Mouse (Mus musculus) macrophage (primary cell): ENCODE results near the gene Cuedc1. TPM values are rescaled to one million over a fixed set of nuclear protein-coding genes. Genes with fewer than 3 reads are reported as not detected.

Experiments
- H3K27ac ChIP-seq: fragments of 350-480 bp; formaldehyde crosslinking; 2 replicates; pipeline ENCODE4 v1.9.0; 2021
- H3K36me3 ChIP-seq: fragments of 350-480 bp; formaldehyde crosslinking; 2 replicates; pipeline ENCODE4 v1.9.0; 2021; ENCODE audit errors: inconsistent target
- H3K4me3 ChIP-seq: fragments of 350-480 bp; formaldehyde crosslinking; 2 replicates; pipeline ENCODE4 v1.9.0; 2021; ENCODE audit errors: inconsistent target
- H3K79me2 ChIP-seq: fragments of 350-480 bp; formaldehyde crosslinking; 2 replicates; pipeline ENCODE4 v1.9.0; 2021; ENCODE audit errors: inconsistent target
- WGBS: methylation state at CpG from one replicate; pipeline ENCODE4 v1.1.7; 2026; ENCODE audit warnings: inconsistent platforms; ENCODE audit not compliant: missing documents; 5-methylcytosine and 5-hydroxymethylcytosine counted together
- polyA plus RNA-seq: library from polyadenylated mRNA; stranded (reverse); fragments of 250-400 nt; gene quantifications from 3 replicates; pipeline ENCODE4 v1.2.4, GENCODE M21; 2018; ENCODE audit warnings: inconsistent platforms

Gene Cuedc1
- polyA plus RNA-seq, 1 experiment from 2014 or later, result 0.95 TPM

DNA sequence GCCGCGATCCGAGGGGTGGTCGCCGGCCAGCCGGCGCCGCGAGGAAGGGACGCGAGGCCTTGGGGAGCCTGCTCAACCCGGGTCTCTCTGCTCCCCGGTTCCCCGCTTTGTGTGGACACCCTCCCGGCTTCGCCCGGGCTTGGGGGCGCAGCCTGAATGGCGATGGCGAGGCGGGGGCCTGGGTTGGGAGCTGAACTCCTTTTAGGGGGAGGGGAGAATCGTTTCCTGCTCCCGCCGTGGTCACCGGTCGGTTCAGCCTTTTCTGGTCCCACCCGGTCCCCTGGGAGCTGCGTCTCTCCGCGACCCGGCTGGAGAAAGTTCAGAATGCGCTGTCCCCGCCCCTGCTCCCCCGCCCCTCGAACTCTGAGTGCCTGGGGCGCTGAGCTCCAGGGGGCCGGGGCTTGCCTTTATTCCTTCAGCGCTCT lies 1.8 kb downstream of the Cuedc1 start:
- no peak overlapping the region for H3K27ac ChIP-seq
- WGBS, result 8% methylated on average over 29 of the region's 38 CpGs

GRCm38 (mm10) chr11:88100170-88100569 lies 2.3 kb downstream of the Cuedc1 start:
- Histone ChIP-seq H3K4me3 (peak overlapping the region; percentile 15; the same call in 1 of the 2 replicates), H3K27ac (no peak overlapping the region), H3K79me2 (no peaks in the 10 kb centered on the region), H3K36me3 (no peaks in the 10 kb centered on the region)
- WGBS, result 75% methylated on average over 4 of the region's 4 CpGs

More for the DNA sequence above, 1.8 kb downstream of the Cuedc1 start:
- H3K36me3 ChIP-seq, result no peaks in the 10 kb centered on the region
- H3K4me3 ChIP-seq, result peak overlapping the region; percentile 15; the same call in 1 of the 2 replicates
- no peaks in the 10 kb centered on the region for H3K79me2 ChIP-seq

- 94% methylated on average over 19 of the region's 19 CpGs for WGBS
- H3K4me3 ChIP-seq, result no peak overlapping the region
- no peaks in the 10 kb centered on the region for H3K36me3 ChIP-seq
- no peaks in the 10 kb centered on the region for H3K79me2 ChIP-seq
- no peak overlapping the region for H3K27ac ChIP-seq
Observed at GRCm38 (mm10) chr11:88103214-88103941, 5.5 kb downstream of the Cuedc1 start.

DNA sequence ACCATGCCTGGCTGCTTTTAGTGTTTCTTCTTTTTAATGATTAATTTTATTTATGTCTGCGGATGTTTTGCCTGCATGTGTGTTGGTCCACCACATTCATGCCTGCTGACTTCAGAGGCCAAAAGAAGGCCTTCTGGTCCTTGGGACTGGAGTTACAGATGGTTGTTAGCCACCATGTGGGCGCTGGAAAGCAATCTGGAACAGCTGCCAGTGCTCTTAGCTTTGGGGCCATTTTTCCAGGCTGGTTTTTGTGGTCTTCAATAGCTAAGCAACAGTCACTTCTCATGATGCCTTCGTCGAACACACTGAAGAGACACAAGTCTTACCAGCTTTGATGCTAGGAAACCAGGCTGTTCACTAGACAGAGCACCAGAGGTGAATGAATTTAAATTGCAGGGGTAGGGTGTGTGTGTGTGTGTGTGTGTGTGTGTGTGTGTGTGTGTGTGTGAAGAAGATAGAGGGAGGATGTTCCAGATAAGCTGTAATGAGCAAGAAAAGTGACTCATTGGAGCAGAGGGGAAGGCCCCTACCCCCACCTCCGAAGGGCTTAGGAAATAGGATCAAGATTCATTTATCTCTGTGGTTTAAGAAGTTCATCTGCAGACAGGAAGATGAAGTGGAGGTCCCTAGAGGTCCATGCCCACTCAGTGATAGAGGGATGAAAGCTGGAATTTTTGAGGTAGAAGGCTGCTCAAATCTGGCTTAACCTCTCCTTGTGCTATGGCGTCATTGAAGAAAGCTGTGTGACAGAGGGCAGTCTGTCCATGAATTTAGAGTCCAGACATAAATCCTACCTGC lies 7.8 kb downstream of the Cuedc1 start:
- WGBS, result 78% methylated on average over 6 of the region's 6 CpGs
- no peaks in the 10 kb centered on the region for H3K79me2 ChIP-seq
- H3K36me3 ChIP-seq, result no peaks in the 10 kb centered on the region
- H3K27ac ChIP-seq, result no peak overlapping the region
- H3K4me3 ChIP-seq, result no peak overlapping the region

DNA sequence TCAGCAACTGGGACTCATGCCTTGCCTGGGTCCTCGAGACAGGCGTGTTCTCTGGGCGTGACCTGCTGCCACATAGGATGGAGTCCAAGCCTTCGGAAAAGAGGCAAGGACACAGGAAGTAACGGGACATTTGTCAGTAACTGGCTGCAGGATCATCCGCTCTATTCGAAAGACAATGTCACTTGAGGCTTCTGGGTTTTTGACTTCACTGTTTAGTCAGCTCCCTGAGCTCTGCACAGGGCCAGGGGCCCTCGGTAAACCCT lies 8.4 kb downstream of the Cuedc1 start:
- WGBS, result 92% methylated on average over 8 of the region's 8 CpGs
- Histone ChIP-seq H3K27ac (peak overlapping the region; percentile 62; the same call in 1 of the 2 replicates), H3K4me3 (no peak overlapping the region), H3K79me2 (no peaks in the 10 kb centered on the region), H3K36me3 (no peaks in the 10 kb centered on the region)

DNA sequence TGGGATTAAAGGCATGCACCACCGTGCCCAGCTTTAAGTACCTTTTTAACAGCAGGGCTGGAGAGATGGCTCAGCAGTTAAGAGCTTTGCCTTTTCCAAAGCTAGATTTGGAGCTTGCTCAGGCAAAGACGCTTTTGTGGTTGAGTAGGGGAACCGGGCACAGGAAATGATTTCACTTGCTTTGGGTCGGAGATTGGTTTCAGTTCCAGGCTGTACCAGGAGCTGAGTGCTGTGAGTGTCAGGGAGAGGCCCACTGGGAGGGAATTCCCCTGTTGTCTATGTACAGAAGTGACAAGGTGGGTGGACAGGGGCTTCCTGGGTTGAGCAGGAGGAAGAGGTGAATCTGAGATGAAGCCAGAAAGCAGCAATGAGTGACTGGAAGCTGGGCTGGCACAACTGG lies 9.5 kb downstream of the Cuedc1 start:
- Histone ChIP-seq H3K36me3 (no peaks in the 10 kb centered on the region), H3K27ac (peak overlapping the region; percentile 62), H3K79me2 (no peaks in the 10 kb centered on the region), H3K4me3 (no peak overlapping the region)
- 0% methylated on average over 4 of the region's 4 CpGs for WGBS

- 92% methylated on average over 6 of the region's 9 CpGs for WGBS
- Histone ChIP-seq H3K27ac (no peak overlapping the region), H3K79me2 (no peaks in the 10 kb centered on the region), H3K36me3 (no peaks in the 10 kb centered on the region), H3K4me3 (no peak overlapping the region)
Observed at GRCm38 (mm10) chr11:88110031-88110594, 12.3 kb downstream of the Cuedc1 start.

DNA sequence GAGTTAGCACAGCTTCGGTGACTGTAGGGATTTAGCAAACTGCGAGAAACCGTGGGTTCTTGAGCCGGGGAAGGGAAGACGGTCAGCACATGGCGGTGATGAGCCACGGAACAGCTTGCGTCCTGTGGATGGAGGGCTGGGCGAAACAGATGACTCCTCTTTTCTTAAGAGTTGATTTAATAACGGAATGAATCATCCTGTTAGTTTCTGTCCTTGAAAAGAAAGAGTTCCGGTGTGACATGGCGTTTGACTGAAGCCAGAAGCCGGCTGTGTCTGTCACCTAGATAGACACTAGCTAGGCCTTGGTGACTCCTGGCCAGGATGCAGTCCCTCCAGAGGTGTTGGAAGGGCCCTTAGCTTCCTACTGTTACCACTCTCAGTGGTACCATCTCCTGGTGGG lies 14.2 kb downstream of the Cuedc1 start:
- whole genome bisulfite sequencing, result 91% methylated on average over 13 of the region's 13 CpGs
- H3K4me3 ChIP-seq, result no peak overlapping the region
- no peaks in the 10 kb centered on the region for H3K36me3 ChIP-seq
- no peaks in the 10 kb centered on the region for H3K79me2 ChIP-seq
- no peak overlapping the region for H3K27ac ChIP-seq

GRCm38 (mm10) chr11:88112677-88113333 lies 14.9 kb downstream of the Cuedc1 start:
- Histone ChIP-seq H3K4me3 (no peak overlapping the region), H3K79me2 (no peaks in the 10 kb centered on the region), H3K27ac (no peak overlapping the region), H3K36me3 (no peaks in the 10 kb centered on the region)
- WGBS, result 99% methylated on average over 7 of the region's 7 CpGs

DNA sequence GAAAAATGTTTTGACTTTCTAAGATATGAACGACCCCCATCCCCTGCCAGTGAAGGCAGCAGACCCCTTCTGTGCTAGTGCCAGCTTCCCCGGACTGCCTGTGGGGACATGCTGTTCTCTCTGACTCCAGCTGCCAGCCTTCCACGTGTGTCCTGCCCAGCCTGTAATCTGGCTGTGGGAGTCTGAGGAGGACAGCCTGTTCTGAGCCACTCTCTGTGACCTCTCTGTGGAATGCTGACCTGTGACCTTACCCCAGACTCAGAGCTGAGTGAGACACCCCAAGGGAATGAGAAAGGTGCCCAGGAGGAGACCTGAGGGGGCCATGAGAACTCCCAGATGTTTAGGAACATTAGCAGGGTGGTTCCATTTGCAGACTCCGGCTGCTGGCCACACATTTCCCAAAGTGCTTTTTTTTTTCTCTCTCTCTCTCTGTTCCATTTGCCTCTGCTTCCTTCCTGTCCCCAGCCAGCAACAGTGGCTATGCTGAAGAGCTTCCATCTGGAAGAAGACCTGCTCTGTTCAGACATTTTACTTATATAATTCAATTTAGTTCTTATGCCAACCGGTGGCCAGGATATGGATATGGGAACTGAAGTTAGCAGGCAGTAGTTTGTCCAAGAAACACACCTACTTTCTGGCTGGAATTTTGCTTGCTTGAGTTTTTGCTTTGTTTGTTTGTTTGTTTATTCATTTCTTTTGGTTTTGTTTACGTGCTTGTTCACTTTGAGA lies 15.8 kb downstream of the Cuedc1 start:
- Histone ChIP-seq H3K27ac (no peak overlapping the region), H3K79me2 (no peaks in the 10 kb centered on the region), H3K36me3 (no peaks in the 10 kb centered on the region), H3K4me3 (no peak overlapping the region)
- WGBS, result 80% methylated on average over 6 of the region's 6 CpGs

DNA sequence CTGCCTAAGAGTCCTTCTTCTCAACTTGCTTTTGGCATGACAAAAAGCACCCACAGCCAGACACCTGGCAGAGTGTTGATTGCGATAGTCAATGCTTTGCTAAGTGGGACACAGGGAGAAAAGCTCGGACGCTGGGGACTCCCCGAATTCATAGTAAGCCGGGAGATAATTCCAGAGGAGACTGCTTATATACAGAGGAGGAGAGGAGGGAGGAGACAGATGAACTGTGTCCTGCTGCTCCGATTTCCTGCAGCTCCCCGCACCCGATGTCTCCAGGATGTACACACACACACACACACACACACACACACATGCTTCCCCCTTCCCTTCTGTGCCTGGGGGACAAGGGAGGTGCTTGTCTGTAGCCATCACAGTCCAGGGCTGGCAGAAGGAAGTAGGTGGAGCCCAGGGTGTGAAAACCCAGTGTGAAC lies 17.0 kb downstream of the Cuedc1 start:
- Histone ChIP-seq H3K79me2 (no peaks in the 10 kb centered on the region), H3K36me3 (no peaks in the 10 kb centered on the region), H3K4me3 (no peak overlapping the region), H3K27ac (peak overlapping the region; percentile 0; the same call in 1 of the 2 replicates)
- 22% methylated on average over 6 of the region's 8 CpGs for WGBS

DNA sequence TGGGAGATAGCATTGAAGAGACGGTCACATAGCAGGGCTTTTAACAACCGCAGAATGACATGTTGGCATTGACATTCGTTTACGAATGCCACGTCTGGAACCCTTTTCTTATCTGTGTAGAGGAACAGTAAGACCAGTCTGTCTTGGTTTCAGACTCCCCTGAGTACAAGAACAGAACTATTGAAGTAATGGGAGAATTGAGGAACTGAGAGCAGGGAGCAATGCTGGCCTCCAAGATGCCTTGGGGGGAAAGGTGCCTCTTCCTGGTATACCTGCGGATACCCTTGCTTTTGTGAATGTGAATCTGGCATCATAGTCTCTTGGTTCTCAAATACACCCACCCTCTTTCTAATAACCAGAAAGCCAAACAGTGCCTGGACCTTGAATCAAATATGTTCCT lies 18.7 kb downstream of the Cuedc1 start:
- Histone ChIP-seq H3K4me3 (no peak overlapping the region), H3K27ac (peak overlapping the region; percentile 77), H3K79me2 (no peaks in the 10 kb centered on the region), H3K36me3 (no peaks in the 10 kb centered on the region)
- WGBS, result 35% methylated on average over 6 of the region's 6 CpGs

- Histone ChIP-seq H3K79me2 (no peaks in the 10 kb centered on the region), H3K27ac (peak overlapping the region; percentile 77), H3K36me3 (no peaks in the 10 kb centered on the region), H3K4me3 (no peak overlapping the region)
- 8% methylated on average over 10 of the region's 10 CpGs for WGBS
Observed at GRCm38 (mm10) chr11:88117356-88118090, 19.7 kb downstream of the Cuedc1 start.

DNA sequence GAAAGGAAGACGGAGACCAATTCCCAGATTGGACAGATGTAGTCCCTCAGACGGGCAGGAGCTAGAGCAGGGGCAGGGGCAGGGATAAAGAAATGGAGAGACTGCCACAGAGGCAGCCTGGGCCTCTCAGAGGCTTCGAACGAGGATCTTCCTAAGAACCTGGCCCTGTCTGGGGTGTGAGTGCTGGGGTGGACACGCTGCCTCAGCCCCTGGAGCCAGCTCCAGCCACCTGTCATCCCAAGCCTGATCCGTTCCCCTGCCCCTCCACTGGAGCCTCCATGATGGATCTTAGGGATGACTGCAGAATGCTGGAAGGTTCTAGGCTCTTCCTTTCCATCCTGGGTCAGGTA lies 20.2 kb downstream of the Cuedc1 start:
- WGBS, result 73% methylated on average over 6 of the region's 6 CpGs

More for the DNA sequence above, 20.2 kb downstream of the Cuedc1 start:
- Histone ChIP-seq H3K4me3 (no peak overlapping the region), H3K27ac (peak overlapping the region; percentile 77), H3K36me3 (no peaks in the 10 kb centered on the region), H3K79me2 (no peaks in the 10 kb centered on the region)
